Mouse (Mus musculus): ENCODE measurements at regions not wholly inside any gene's neighbourhood (a gene's known extent, or its start where the extent isn't known, plus 50 kb on each side); places are given as distances from the start of the nearest gene placed in this dataset.

DNA sequence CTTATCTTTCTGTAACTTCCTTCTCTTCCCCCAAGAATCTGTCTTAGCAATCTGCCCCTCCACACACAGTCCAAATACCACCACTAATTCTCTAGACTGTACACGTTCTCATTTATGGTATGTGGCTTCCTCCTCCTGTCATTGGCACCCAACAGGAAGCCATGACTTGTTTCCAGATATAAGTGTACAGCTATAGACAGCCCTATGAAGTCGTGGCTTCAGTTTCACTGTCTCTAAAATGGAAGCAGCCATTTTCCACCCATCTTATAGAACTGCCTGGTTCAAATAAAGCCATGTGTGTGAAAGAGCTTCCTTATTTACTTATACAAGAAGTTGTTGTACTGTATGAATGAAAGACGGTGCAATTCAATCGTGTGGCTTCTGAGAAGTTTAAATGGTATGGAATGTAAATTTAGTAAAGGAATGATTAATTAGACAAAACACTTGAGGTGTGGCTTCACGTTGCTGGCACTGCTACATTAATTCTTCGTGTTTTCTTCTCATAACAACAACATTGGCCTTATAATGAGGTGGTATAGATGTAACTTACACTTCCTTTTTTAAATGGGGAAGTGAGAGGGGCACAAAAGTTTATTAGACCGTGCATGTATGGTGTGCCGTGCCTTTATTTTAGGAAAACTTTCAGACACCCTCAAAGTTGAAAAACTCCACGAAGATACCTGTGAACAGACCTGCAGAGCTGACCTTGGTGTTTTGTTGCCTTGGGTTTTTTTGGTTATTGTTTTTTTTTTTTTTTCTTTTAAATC is 299.7 kb downstream of the Foxo1 start:
- no peak for TF ChIP-seq CTCF (IDR thresholded peaks at IDR 0.05; ENCODE audit: low read depth, low read length)
- TF ChIP-seq POLR2A (IDR thresholded peaks at IDR 0.05; ENCODE audit: borderline replicate concordance, low read depth, low read length) = no peak

All from bone marrow macrophage, adult 2 months (primary cell).